Mouse (Mus musculus): ENCODE measurements at regions not wholly inside any gene's neighbourhood (a gene's known extent, or its start where the extent isn't known, plus 50 kb on each side); places are given as distances from the start of the nearest gene placed in this dataset.

- Histone ChIP-seq H3K27ac (ENCODE audit: insufficient read depth, low read depth, low read length, poor library complexity, severe bottlenecking) (no peak overlapping the region), H3K9me3 (ENCODE audit: control insufficient read depth, insufficient read depth, low read depth, low read length) (no peaks in the 10 kb centered on the region), H3K9ac (ENCODE audit: insufficient read depth, low read depth, low read length, poor library complexity, severe bottlenecking) (no peak overlapping the region), H3K4me1 (ENCODE audit: control insufficient read depth in 2 of 2, insufficient read depth in 2 of 2, low read length in 2 of 2, poor library complexity in 1 of 2) (no peaks in the 10 kb centered on the region), H3K36me3 (ENCODE audit: control insufficient read depth, insufficient read depth, low read length, poor library complexity, severe bottlenecking) (no peaks in the 10 kb centered on the region), H3K4me3 (ENCODE audit: insufficient read depth in 1 of 2, low read depth in 1 of 2, low read length in 2 of 2, poor library complexity in 1 of 2, severe bottlenecking in 1 of 2) (no peak overlapping the region)
- in situ Hi-C loops (cut with MboI; ENCODE audit: low sequenced_read_pairs in 2 of 2, unreplicated experiment in 2 of 2) = no loop called here
- TF ChIP-seq ZNF384 (IDR thresholded peaks at IDR 0.05; ENCODE audit: low read depth, low read length) = no peak
- no peak for TF ChIP-seq HCFC1 (IDR thresholded peaks at IDR 0.05; ENCODE audit: borderline replicate concordance, insufficient read depth, low read length)
- no peak for TF ChIP-seq MAFK (IDR thresholded peaks at IDR 0.05; ENCODE audit: insufficient read depth, low read depth, low read length)
- no peak for TF ChIP-seq CHD2 (IDR thresholded peaks at IDR 0.05; ENCODE audit: low read depth, low read length)
- no peak for TF ChIP-seq ZC3H11A (IDR thresholded peaks at IDR 0.05; ENCODE audit: borderline replicate concordance, low read depth, low read length)
- no peak for DNase-seq (ENCODE audit: low read depth, low spot score)
Observed at GRCm38 (mm10) chr2:72629691-72630461, 153.9 kb downstream of the Cdca7 start.

GRCm38 (mm10) chr2:72637881-72638620 lies 162.1 kb downstream of the Cdca7 start:
- H3K36me3 ChIP-seq (ENCODE audit: control insufficient read depth, insufficient read depth, low read length, poor library complexity, severe bottlenecking) = no peaks in the 10 kb centered on the region
- H3K9ac ChIP-seq (ENCODE audit: insufficient read depth, low read depth, low read length, poor library complexity, severe bottlenecking) = no peak overlapping the region
- TF ChIP-seq ZC3H11A (IDR thresholded peaks at IDR 0.05; ENCODE audit: borderline replicate concordance, low read depth, low read length) = no peak
- TF ChIP-seq HCFC1 (IDR thresholded peaks at IDR 0.05; ENCODE audit: borderline replicate concordance, insufficient read depth, low read length) = no peak
- TF ChIP-seq CHD2 (IDR thresholded peaks at IDR 0.05; ENCODE audit: low read depth, low read length) = no peak
- no peak for TF ChIP-seq MAFK (IDR thresholded peaks at IDR 0.05; ENCODE audit: insufficient read depth, low read depth, low read length)
- no peak for TF ChIP-seq ZNF384 (IDR thresholded peaks at IDR 0.05; ENCODE audit: low read depth, low read length)
- H3K4me1 ChIP-seq (ENCODE audit: control insufficient read depth in 2 of 2, insufficient read depth in 2 of 2, low read length in 2 of 2, poor library complexity in 1 of 2) = no peaks in the 10 kb centered on the region; a peak in 1 of 4 replicates
- in situ Hi-C loops (cut with MboI; ENCODE audit: low sequenced_read_pairs in 2 of 2, unreplicated experiment in 2 of 2) = no loop called here
- H3K27ac ChIP-seq (ENCODE audit: insufficient read depth, low read depth, low read length, poor library complexity, severe bottlenecking) = no peak overlapping the region
- H3K9me3 ChIP-seq (ENCODE audit: control insufficient read depth, insufficient read depth, low read depth, low read length) = no peaks in the 10 kb centered on the region
- no peak for DNase-seq (ENCODE audit: low read depth, low spot score)
- H3K4me3 ChIP-seq (ENCODE audit: insufficient read depth in 1 of 2, low read depth in 1 of 2, low read length in 2 of 2, poor library complexity in 1 of 2, severe bottlenecking in 1 of 2) = no peak overlapping the region

GRCm38 (mm10) chr2:72639022-72639421 lies 163.1 kb downstream of the Cdca7 start:
- in situ Hi-C loops (cut with MboI; ENCODE audit: low sequenced_read_pairs in 2 of 2, unreplicated experiment in 2 of 2) = no loop called here
- DNase-seq (ENCODE audit: low read depth, low spot score) = no peak
- Histone ChIP-seq H3K9me3 (ENCODE audit: control insufficient read depth, insufficient read depth, low read depth, low read length) (no peaks in the 10 kb centered on the region), H3K4me3 (ENCODE audit: insufficient read depth in 1 of 2, low read depth in 1 of 2, low read length in 2 of 2, poor library complexity in 1 of 2, severe bottlenecking in 1 of 2) (no peak overlapping the region), H3K9ac (ENCODE audit: insufficient read depth, low read depth, low read length, poor library complexity, severe bottlenecking) (no peak overlapping the region), H3K4me1 (ENCODE audit: control insufficient read depth in 2 of 2, insufficient read depth in 2 of 2, low read length in 2 of 2, poor library complexity in 1 of 2) (no peaks in the 10 kb centered on the region; a peak in 1 of 4 replicates), H3K36me3 (ENCODE audit: control insufficient read depth, insufficient read depth, low read length, poor library complexity, severe bottlenecking) (no peaks in the 10 kb centered on the region), H3K27ac (ENCODE audit: insufficient read depth, low read depth, low read length, poor library complexity, severe bottlenecking) (no peak overlapping the region)
- TF ChIP-seq CHD2 (IDR thresholded peaks at IDR 0.05; ENCODE audit: low read depth, low read length) (no peak), HCFC1 (IDR thresholded peaks at IDR 0.05; ENCODE audit: borderline replicate concordance, insufficient read depth, low read length) (no peak), ZC3H11A (IDR thresholded peaks at IDR 0.05; ENCODE audit: borderline replicate concordance, low read depth, low read length) (no peak), ZNF384 (IDR thresholded peaks at IDR 0.05; ENCODE audit: low read depth, low read length) (no peak), MAFK (IDR thresholded peaks at IDR 0.05; ENCODE audit: insufficient read depth, low read depth, low read length) (no peak)

- no peaks in the 10 kb centered on the region; a peak in 1 of 4 replicates for H3K4me1 ChIP-seq (ENCODE audit: control insufficient read depth in 2 of 2, insufficient read depth in 2 of 2, low read length in 2 of 2, poor library complexity in 1 of 2)
- TF ChIP-seq ZNF384 (IDR thresholded peaks at IDR 0.05; ENCODE audit: low read depth, low read length) = no peak
- TF ChIP-seq CHD2 (IDR thresholded peaks at IDR 0.05; ENCODE audit: low read depth, low read length) = no peak
- no peak for TF ChIP-seq HCFC1 (IDR thresholded peaks at IDR 0.05; ENCODE audit: borderline replicate concordance, insufficient read depth, low read length)
- TF ChIP-seq ZC3H11A (IDR thresholded peaks at IDR 0.05; ENCODE audit: borderline replicate concordance, low read depth, low read length) = no peak
- no peak for TF ChIP-seq MAFK (IDR thresholded peaks at IDR 0.05; ENCODE audit: insufficient read depth, low read depth, low read length)
- no peak overlapping the region for H3K9ac ChIP-seq (ENCODE audit: insufficient read depth, low read depth, low read length, poor library complexity, severe bottlenecking)
- H3K4me3 ChIP-seq (ENCODE audit: insufficient read depth in 1 of 2, low read depth in 1 of 2, low read length in 2 of 2, poor library complexity in 1 of 2, severe bottlenecking in 1 of 2) = no peak overlapping the region
- in situ Hi-C loops (cut with MboI; ENCODE audit: low sequenced_read_pairs in 2 of 2, unreplicated experiment in 2 of 2) = no loop called here
- H3K27ac ChIP-seq (ENCODE audit: insufficient read depth, low read depth, low read length, poor library complexity, severe bottlenecking) = no peak overlapping the region
- H3K9me3 ChIP-seq (ENCODE audit: control insufficient read depth, insufficient read depth, low read depth, low read length) = no peaks in the 10 kb centered on the region
- no peak for DNase-seq (ENCODE audit: low read depth, low spot score)
- no peaks in the 10 kb centered on the region for H3K36me3 ChIP-seq (ENCODE audit: control insufficient read depth, insufficient read depth, low read length, poor library complexity, severe bottlenecking)
Observed at GRCm38 (mm10) chr2:72641228-72641627, 165.3 kb downstream of the Cdca7 start.
